Mouse (Mus musculus) CH12.LX (cell line): ENCODE measurements around the gene Acot9. TPM values are rescaled to one million over a fixed set of nuclear protein-coding genes. Genes with fewer than 3 reads are reported as not detected.

Source experiments
- DNase-seq: peaks from one replicate; pipeline ENCODE4 v3.0.0-alpha.2; 2013; ENCODE audit errors: extremely low read depth
- H3K27ac ChIP-seq: 2 replicates; pipeline ENCODE4 v1.5.1; 2012; ENCODE audit warnings: low read depth, mild to moderate bottlenecking, control low read depth, moderate library complexity; ENCODE audit not compliant: insufficient read depth
- H3K27me3 ChIP-seq: replicated peaks from 2 replicates; pipeline ENCODE3; 2012; ENCODE audit warnings: inconsistent platforms
- H3K36me3 ChIP-seq, 2 experiments: replicated peaks in 1 of 2; 2 replicates each; pipeline versions ENCODE3 to v1.6.1; 2012; ENCODE audit warnings: inconsistent platforms in 1 of 2, low read length in 1 of 2, mild to moderate bottlenecking in 1 of 2, mixed read lengths in 1 of 2, moderate library complexity in 1 of 2; ENCODE audit not compliant: control insufficient read depth in 1 of 2, insufficient read depth in 1 of 2
- H3K4me1 ChIP-seq, 2 experiments: 2 replicates each; pipeline ENCODE4 v1.6.1; 2012; ENCODE audit warnings: inconsistent platforms in 1 of 2, moderate library complexity in 1 of 2; ENCODE audit not compliant: insufficient read depth in 2 of 2, control insufficient read depth in 1 of 2
- H3K4me2 ChIP-seq: 2 replicates; pipeline ENCODE4 v1.6.1; 2012; ENCODE audit warnings: low read depth, mild to moderate bottlenecking, control low read depth; ENCODE audit not compliant: poor library complexity, insufficient read depth, severe bottlenecking
- H3K4me3 ChIP-seq, 3 experiments: fragments of 150-350 bp in 1 of 3; sonication (generic) in 1 of 3; replicated peaks in 1 of 3; 2 replicates each; pipeline versions ENCODE3 to v1.5.1; 2011 to 2012; ENCODE audit warnings: low read depth in 2 of 3, low read length in 2 of 3, mild to moderate bottlenecking in 2 of 3, moderate library complexity in 2 of 3, control low read depth in 1 of 3, improper control_type of control experiment in 1 of 3, inconsistent platforms in 1 of 3, mixed read lengths in 1 of 3; ENCODE audit not compliant: poor library complexity in 1 of 3
- H3K79me2 ChIP-seq: replicated peaks from 2 replicates; pipeline ENCODE4 v1.6.1; 2012; ENCODE audit warnings: mild to moderate bottlenecking, moderate library complexity; ENCODE audit not compliant: control insufficient read depth, poor library complexity, insufficient read depth, severe bottlenecking; ENCODE audit errors: extremely low read depth
- H3K9ac ChIP-seq: 2 replicates; pipeline ENCODE4 v1.6.1; 2012; ENCODE audit warnings: low read depth, mild to moderate bottlenecking, control low read depth, moderate library complexity; ENCODE audit not compliant: insufficient read depth
- H3K9me3 ChIP-seq: replicated peaks from 2 replicates; pipeline ENCODE3; 2012; ENCODE audit warnings: low read length, inconsistent platforms, mixed read lengths
- BHLHE40 ChIP-seq: IDR thresholded peaks from 2 replicates; pipeline ENCODE4 v1.6.1; 2011; ENCODE audit warnings: mild to moderate bottlenecking, low read depth, low read length, improper control_type of control experiment
- CHD1 ChIP-seq: IDR thresholded peaks from 2 replicates; pipeline ENCODE4 v1.6.1; 2012; ENCODE audit warnings: low read depth, low read length, improper control_type of control experiment, inconsistent platforms
- CHD2 ChIP-seq: IDR thresholded peaks from 2 replicates; pipeline ENCODE4 v1.6.1; 2011; ENCODE audit warnings: low read length, improper control_type of control experiment
- CTCF ChIP-seq, 2 experiments: IDR thresholded peaks in 1 of 2; conservative IDR thresholded peaks in 1 of 2; 2 replicates each; pipeline ENCODE4 v1.5.1; 2011 to 2012; ENCODE audit warnings: low read depth in 2 of 2, low read length in 2 of 2, improper control_type of control experiment in 1 of 2, inconsistent platforms in 1 of 2, mild to moderate bottlenecking in 1 of 2, moderate library complexity in 1 of 2
- E2F4 ChIP-seq: IDR thresholded peaks from 2 replicates; pipeline ENCODE4 v1.6.1; 2011; ENCODE audit warnings: low read depth, low read length, improper control_type of control experiment; ENCODE audit not compliant: insufficient replicate concordance
- ELF1 ChIP-seq: IDR thresholded peaks from 2 replicates; pipeline ENCODE4 v1.6.1; 2014; ENCODE audit warnings: low read depth, mild to moderate bottlenecking, inconsistent platforms, low read length, improper control_type of control experiment
- EP300 ChIP-seq: IDR thresholded peaks from 2 replicates; pipeline ENCODE4 v1.6.1; 2011; ENCODE audit warnings: low read length, improper control_type of control experiment
- ETS1 ChIP-seq: conservative IDR thresholded peaks from 2 replicates; pipeline ENCODE4 v1.6.1; 2012; ENCODE audit warnings: low read depth, mild to moderate bottlenecking, inconsistent platforms, low read length, improper control_type of control experiment, moderate library complexity
- GABPA ChIP-seq: IDR thresholded peaks from 2 replicates; pipeline ENCODE4 v1.6.1; 2012; ENCODE audit warnings: low read depth, low read length, improper control_type of control experiment, inconsistent platforms; ENCODE audit not compliant: insufficient replicate concordance
- HCFC1 ChIP-seq: IDR thresholded peaks from 2 replicates; pipeline ENCODE4 v1.6.1; 2012; ENCODE audit warnings: low read depth, mild to moderate bottlenecking, inconsistent platforms, low read length, improper control_type of control experiment
- IRF4 ChIP-seq: IDR thresholded peaks from 2 replicates; pipeline ENCODE4 v1.6.1; 2014; ENCODE audit warnings: low read depth, mild to moderate bottlenecking, inconsistent platforms, low read length, improper control_type of control experiment
- JUN ChIP-seq: IDR thresholded peaks from 2 replicates; pipeline ENCODE4 v1.6.1; 2011; ENCODE audit warnings: low read depth, mild to moderate bottlenecking, low read length, improper control_type of control experiment, moderate library complexity; ENCODE audit not compliant: insufficient read depth
- JUND ChIP-seq: conservative IDR thresholded peaks from 2 replicates; pipeline ENCODE4 v1.6.1; 2011; ENCODE audit warnings: low read depth, low read length, improper control_type of control experiment
- KAT2A ChIP-seq: IDR thresholded peaks from 2 replicates; pipeline ENCODE4 v1.6.1; 2012; ENCODE audit warnings: low read length, improper control_type of control experiment, inconsistent platforms; ENCODE audit not compliant: insufficient replicate concordance
- MAFK ChIP-seq: IDR thresholded peaks from 2 replicates; pipeline ENCODE4 v1.6.1; 2011; ENCODE audit warnings: low read length, improper control_type of control experiment; ENCODE audit not compliant: insufficient replicate concordance
- MAX ChIP-seq: IDR thresholded peaks from 2 replicates; pipeline ENCODE4 v1.6.1; 2011; ENCODE audit warnings: low read length, improper control_type of control experiment
- MAZ ChIP-seq: IDR thresholded peaks from 2 replicates; pipeline ENCODE4 v1.6.1; 2012; ENCODE audit warnings: low read depth, mild to moderate bottlenecking, inconsistent platforms, low read length, improper control_type of control experiment, moderate library complexity
- MEF2A ChIP-seq: IDR thresholded peaks from 2 replicates; pipeline ENCODE4 v1.6.1; 2014; ENCODE audit warnings: low read depth, mild to moderate bottlenecking, inconsistent platforms, low read length, improper control_type of control experiment, borderline replicate concordance
- MXI1 ChIP-seq: IDR thresholded peaks from 2 replicates; pipeline ENCODE4 v1.6.1; 2011; ENCODE audit warnings: mild to moderate bottlenecking, low read depth, low read length, improper control_type of control experiment
- MYC ChIP-seq: IDR thresholded peaks from 2 replicates; pipeline ENCODE4 v1.6.1; 2011; ENCODE audit warnings: low read depth, mild to moderate bottlenecking, improper control_type of control experiment, low read length
- NELFE ChIP-seq: IDR thresholded peaks from 2 replicates; pipeline ENCODE4 v1.6.1; 2011; ENCODE audit warnings: low read depth, low read length, improper control_type of control experiment
- NRF1 ChIP-seq: IDR thresholded peaks from 2 replicates; pipeline ENCODE4 v1.6.1; 2014; ENCODE audit warnings: low read depth, mild to moderate bottlenecking, inconsistent platforms, low read length, improper control_type of control experiment, moderate library complexity
- PAX5 ChIP-seq: IDR thresholded peaks from 2 replicates; pipeline ENCODE4 v1.6.1; 2012; ENCODE audit warnings: low read length, inconsistent platforms, mixed read lengths
- POLR2A ChIP-seq: IDR thresholded peaks from 2 replicates; pipeline ENCODE4 v1.6.1; 2011; ENCODE audit warnings: low read depth, mild to moderate bottlenecking, improper control_type of control experiment, low read length
- RAD21 ChIP-seq: IDR thresholded peaks from 2 replicates; pipeline ENCODE4 v1.6.1; 2011; ENCODE audit warnings: low read depth, mild to moderate bottlenecking, low read length, improper control_type of control experiment, moderate library complexity
- SMC3 ChIP-seq: IDR thresholded peaks from 2 replicates; pipeline ENCODE4 v1.6.1; 2011; ENCODE audit warnings: low read depth, low read length, improper control_type of control experiment
- TBP ChIP-seq: conservative IDR thresholded peaks from 2 replicates; pipeline ENCODE4 v1.6.1; 2011; ENCODE audit warnings: low read depth, low read length, improper control_type of control experiment
- TCF12 ChIP-seq: IDR thresholded peaks from 2 replicates; pipeline ENCODE4 v1.6.1; 2014; ENCODE audit warnings: low read depth, mild to moderate bottlenecking, inconsistent platforms, low read length, improper control_type of control experiment
- USF1 ChIP-seq: IDR thresholded peaks from 2 replicates; pipeline ENCODE4 v1.6.1; 2014; ENCODE audit warnings: low read depth, mild to moderate bottlenecking, inconsistent platforms, low read length, improper control_type of control experiment
- USF2 ChIP-seq: conservative IDR thresholded peaks from 2 replicates; pipeline ENCODE4 v1.6.1; 2011; ENCODE audit warnings: low read depth, low read length, improper control_type of control experiment
- ZKSCAN1 ChIP-seq: IDR thresholded peaks from 2 replicates; pipeline ENCODE4 v1.6.1; 2012; ENCODE audit warnings: low read depth, inconsistent platforms, low read length, improper control_type of control experiment, borderline replicate concordance
- ZMIZ1 ChIP-seq: IDR thresholded peaks from 2 replicates; pipeline ENCODE4 v1.6.1; 2012; ENCODE audit warnings: low read depth, mild to moderate bottlenecking, inconsistent platforms, low read length, improper control_type of control experiment
- dilution Hi-C: fragments of 300-500 bp; cut with MboI; formaldehyde crosslinking; loops from 2 replicates; pipeline ENCODE4 v1.14.3; 2020; ENCODE audit warnings: low sequenced_read_pairs; ENCODE audit not compliant: extremely low pct_unique_long_range_greater_than_20kb, extremely low pct_ligation_motif_present
- in situ Hi-C: fragments of 300-500 bp; cut with MboI; formaldehyde crosslinking; loops from 3 replicates; pipeline ENCODE4 v1.14.3; 2019; ENCODE audit warnings: low sequenced_read_pairs, low pct_ligation_motif_present, low pct_unique_long_range_greater_than_20kb, mixed read lengths
- polyA plus RNA-seq: library from polyadenylated mRNA; unstranded; fragments of >175 nt; gene quantifications from 2 replicates; pipeline ENCODE4 v1.2.1, GENCODE M21; 2012; ENCODE audit warnings: low read depth; ENCODE audit not compliant: insufficient read length
- total RNA-seq, 2 experiments: library from RNA; depleted of rRNA; stranded (reverse); fragments of 300-350 nt in 1 of 2; fragments of >200 nt in 1 of 2; gene quantifications; 2 replicates each; pipeline ENCODE4 v1.2.3; 2012 to 2014

Gene Acot9
- total and polyA plus RNA-seq, 3 experiments: 39.1 to 70.6 (median 46.2) TPM

DNA sequence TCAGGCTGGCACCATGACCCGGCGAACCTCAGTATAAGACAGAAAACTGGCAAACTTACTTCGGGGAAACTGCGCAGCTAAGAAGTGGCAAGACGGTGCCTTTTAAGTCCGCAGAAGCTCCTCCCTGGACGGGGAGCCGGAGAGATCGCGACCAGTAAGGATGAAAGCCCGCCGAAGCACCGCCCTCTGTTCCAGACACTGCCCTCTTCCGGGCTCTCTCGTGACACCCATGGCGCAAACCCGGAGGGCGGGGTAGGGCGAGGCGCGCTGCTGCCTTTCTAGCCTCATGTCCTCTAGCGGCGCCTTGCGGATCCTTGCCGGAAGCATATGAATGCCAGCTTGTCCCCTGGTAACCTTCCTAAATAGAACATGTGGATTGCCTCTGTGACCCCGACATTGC, 46.0 kb upstream of the Acot9 start, which contains the start of gene Sat1:
Gene Sat1 (minus strand): TSS at position 179 of the 400 bp plus-strand sequence.
- no peak for TF ChIP-seq JUN
- TF ChIP-seq CHD2: no peak
- TF ChIP-seq MAFK: no peak
- TF ChIP-seq NRF1: 0 out of 2 replicates have a peak, but pooled peaks have one; percentile 28
- TF ChIP-seq EP300: no peak
- peak in 1 of 2 experiments; percentile 72; a peak in 2 of 4 replicates for TF ChIP-seq CTCF (conservative IDR thresholded peaks at IDR 0.05 in 1 of 2, IDR thresholded peaks at IDR 0.05 in 1 of 2; ENCODE audit: low read depth in 2 of 2, low read length in 2 of 2)
- no peak; the same call in 1 of the 2 replicates for TF ChIP-seq HCFC1
- TF ChIP-seq ETS1: 0 out of 2 replicates have a peak, but pooled peaks have one; percentile 8
- TF ChIP-seq SMC3: peak; percentile 65
- peak; percentile 81 for TF ChIP-seq NELFE
- no peak for TF ChIP-seq E2F4
- peak; percentile 88 for TF ChIP-seq ELF1
- TF ChIP-seq TCF12: no peak; the same call in 1 of the 2 replicates
- 0 out of 2 replicates have a peak, but pooled peaks have one; percentile 20 for TF ChIP-seq MXI1
- TF ChIP-seq CHD1: no peak
- TF ChIP-seq ZMIZ1: peak; percentile 15
- TF ChIP-seq MAZ: peak; percentile 91; the same call in 1 of the 2 replicates
- no peak for TF ChIP-seq USF2
- TF ChIP-seq MAX: peak; percentile 29; the same call in 1 of the 2 replicates
- peak; percentile 64 for TF ChIP-seq RAD21
- TF ChIP-seq KAT2A: no peak
- no peak for TF ChIP-seq ZKSCAN1
- TF ChIP-seq POLR2A: peak; percentile 87
- no peak for TF ChIP-seq JUND
- TF ChIP-seq IRF4: no peak; the same call in 1 of the 2 replicates
- TF ChIP-seq BHLHE40: peak; percentile 88
- TF ChIP-seq TBP: peak; percentile 94
- TF ChIP-seq MYC: peak; percentile 43; the same call in 1 of the 2 replicates
- TF ChIP-seq MEF2A: peak; percentile 39; the same call in 1 of the 2 replicates
- TF ChIP-seq USF1: no peak
- no peak for TF ChIP-seq PAX5
- TF ChIP-seq GABPA: no peak
- in situ Hi-C loops: no loop called here

More for the DNA sequence above, 46.0 kb upstream of the Acot9 start, which contains the start of gene Sat1:
- peaks cover 10% of the 10 kb centered on the region for H3K79me2 ChIP-seq
- peak; percentile 87 for DNase-seq
- H3K4me3 ChIP-seq: peak within 1 kb of the TSS; percentile 65 to 75 (median 72)
- dilution Hi-C loops: no loop called here
- H3K9ac ChIP-seq: peak within 1 kb of the TSS; percentile 80
- H3K4me2 ChIP-seq: peak within 1 kb of the TSS; percentile 95
- no peaks in the 10 kb centered on the region for H3K9me3 ChIP-seq
- H3K36me3 ChIP-seq: peaks cover 12 to 13% of the 10 kb centered on the region in 2 experiments
- no peaks in the 10 kb centered on the region; a peak in 1 of 4 replicates for H3K4me1 ChIP-seq
- H3K27ac ChIP-seq: peak within 1 kb of the TSS; percentile 76
- no peaks in the 10 kb centered on the region for H3K27me3 ChIP-seq
